9 mouse cellular contexts compared by ENCODE assay signal in the genomic region with DNA sequence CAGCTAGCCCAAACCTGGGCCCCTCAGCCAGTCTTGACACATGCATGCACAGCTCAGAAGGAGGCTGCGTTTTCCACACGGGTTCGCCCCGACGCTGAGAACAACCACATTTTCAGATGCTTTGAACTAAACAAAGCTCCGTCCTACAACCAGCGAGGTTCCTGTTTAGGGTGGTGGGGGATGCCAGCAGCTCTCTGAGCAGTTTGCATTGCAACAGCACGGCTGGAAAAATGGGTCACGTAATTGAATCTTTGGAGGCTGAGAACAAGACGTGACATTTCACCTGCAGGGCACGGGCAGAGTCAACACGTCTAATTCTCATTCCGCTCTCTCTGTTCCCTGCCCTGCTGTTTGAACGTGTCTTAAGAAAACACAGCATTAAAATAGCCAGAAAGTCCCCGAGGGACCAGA.
DNase-seq lines count a peak whose midpoint lies in the region; ATAC-seq and TF ChIP-seq lines count a peak whose summit lies in the region.
"Had no signal": no experiment of that assay in that cellular context is flagged by ENCODE, and none has a peak within 500 bp of the region (broad histone marks: within the 10 kb centered on the region; RNA-seq: fewer than 3 reads in every experiment).

No protein-coding gene starts in this region.

- H3K36me3 ChIP-seq in kidney, embryonic 16.5 days (ENCODE audit: insufficient read depth, low read length) = no peaks in the 10 kb centered on the region
- H3K36me3 ChIP-seq in embryonic facial prominence, embryonic 10.5 days (replicated peaks) = no peaks in the 10 kb centered on the region
- H3K36me3 ChIP-seq in hindbrain, embryonic 14.5 days (replicated peaks; ENCODE audit: control insufficient read depth, insufficient read depth) = no peaks in the 10 kb centered on the region
- H3K36me3 ChIP-seq in intestine, postnatal 0 days (ENCODE audit: control insufficient read depth, insufficient read depth) = no peaks in the 10 kb centered on the region

- no peak overlapping the region for H3K27ac ChIP-seq in kidney, embryonic 16.5 days (ENCODE audit: low read length)
- H3K27ac ChIP-seq in embryonic facial prominence, embryonic 10.5 days (replicated peaks) = peak overlapping the region; percentile 71
- H3K27ac ChIP-seq in hindbrain, embryonic 14.5 days = 0 out of 2 replicates have a peak overlapping the region, but pooled peaks have one; percentile 1
- H3K27ac ChIP-seq in intestine, postnatal 0 days (ENCODE audit: low read depth, low read length) = no peak overlapping the region
- H3K27ac ChIP-seq: layer of hippocampus, adult 2 months had no signal

- H3K9ac ChIP-seq in kidney, embryonic 16.5 days (replicated peaks; ENCODE audit: low read length) = no peak overlapping the region
- no peak overlapping the region for H3K9ac ChIP-seq in hindbrain, embryonic 14.5 days
- H3K9ac ChIP-seq in intestine, postnatal 0 days (ENCODE audit: low read depth, low read length) = no peak overlapping the region

- no peak overlapping the region for H3K4me3 ChIP-seq in kidney, embryonic 16.5 days (ENCODE audit: low read length)
- H3K4me3 ChIP-seq in embryonic facial prominence, embryonic 10.5 days = 0 out of 2 replicates have a peak overlapping the region, but pooled peaks have one; percentile 11
- H3K4me3 ChIP-seq in hindbrain, embryonic 14.5 days (replicated peaks; ENCODE audit: low read length) = no peak overlapping the region
- no peak overlapping the region for H3K4me3 ChIP-seq in intestine, postnatal 0 days (ENCODE audit: low read depth, low read length)
- H3K4me3 ChIP-seq: layer of hippocampus, adult 2 months; myocyte had no signal

- no peak for ATAC-seq in kidney, embryonic 16.5 days (ENCODE audit: low FRiP score, low TSS enrichment)
- ATAC-seq in hindbrain, embryonic 14.5 days (ENCODE audit: low FRiP score) = no peak
- no peak for ATAC-seq in intestine, postnatal 0 days

- WGBS in kidney, embryonic 16.5 days = 12% methylated on average over 15 of the region's 15 CpGs
- 18% methylated on average over 15 of the region's 15 CpGs for WGBS in embryonic facial prominence, embryonic 10.5 days
- 46% methylated on average over 15 of the region's 15 CpGs for WGBS in hindbrain, embryonic 14.5 days
- WGBS in intestine, postnatal 0 days = 47% methylated on average over 15 of the region's 15 CpGs

- no peaks in the 10 kb centered on the region for H3K27me3 ChIP-seq in kidney, embryonic 16.5 days (ENCODE audit: insufficient read depth, low read length)
- peaks cover 33% of the 10 kb centered on the region for H3K27me3 ChIP-seq in embryonic facial prominence, embryonic 10.5 days (replicated peaks; ENCODE audit: low read depth, poor library complexity, severe bottlenecking)
- no peaks in the 10 kb centered on the region for H3K27me3 ChIP-seq in hindbrain, embryonic 14.5 days (ENCODE audit: control insufficient read depth, insufficient read depth, low read length)
- no peaks in the 10 kb centered on the region for H3K27me3 ChIP-seq in intestine, postnatal 0 days (replicated peaks; ENCODE audit: control insufficient read depth, insufficient read depth, low read length)

- H3K4me2 ChIP-seq in kidney, embryonic 16.5 days (replicated peaks; ENCODE audit: low read depth, low read length) = peak overlapping the region; percentile 11; the same call in 1 of the 2 replicates
- H3K4me2 ChIP-seq in hindbrain, embryonic 14.5 days (replicated peaks) = peak overlapping the region; percentile 15; the same call in 1 of the 2 replicates
- H3K4me2 ChIP-seq in intestine, postnatal 0 days (replicated peaks; ENCODE audit: low read depth) = no peak overlapping the region

- no peaks in the 10 kb centered on the region for H3K9me3 ChIP-seq in kidney, embryonic 16.5 days (ENCODE audit: low read length)
- no peaks in the 10 kb centered on the region for H3K9me3 ChIP-seq in embryonic facial prominence, embryonic 10.5 days
- H3K9me3 ChIP-seq in hindbrain, embryonic 14.5 days (ENCODE audit: control insufficient read depth, low read length) = no peaks in the 10 kb centered on the region
- H3K9me3 ChIP-seq in intestine, postnatal 0 days (ENCODE audit: control insufficient read depth) = no peaks in the 10 kb centered on the region

- peaks cover 7% of the 10 kb centered on the region; the same call in 1 of the 2 replicates for H3K4me1 ChIP-seq in kidney, embryonic 16.5 days (ENCODE audit: insufficient read depth, low read length)
- peaks cover 43% of the 10 kb centered on the region for H3K4me1 ChIP-seq in embryonic facial prominence, embryonic 10.5 days
- 0 out of 2 replicates have a peak, but pooled peaks cover 5% of the 10 kb centered on the region for H3K4me1 ChIP-seq in hindbrain, embryonic 14.5 days (replicated peaks; ENCODE audit: control insufficient read depth, insufficient read depth, low read length)
- H3K4me1 ChIP-seq in intestine, postnatal 0 days (replicated peaks; ENCODE audit: control insufficient read depth, insufficient read depth, low read length) = no peaks in the 10 kb centered on the region

- DNase-seq in kidney, postnatal 10 days = no peak
- DNase-seq in embryonic facial prominence, embryonic 10.5 days (ENCODE audit: low spot score) = peak; percentile 67
- peak; percentile 35 for DNase-seq in hindbrain, embryonic 14.5 days (ENCODE audit: low spot score)
- peak; percentile 50 to 63 for DNase-seq in thymus, adult 18-20 months
- no peak for DNase-seq in layer of hippocampus, postnatal 10 days (ENCODE audit: low spot score in 2 of 2)

- no peak for TF ChIP-seq CTCF in intestine, postnatal 0 days (IDR thresholded peaks at IDR 0.05; ENCODE audit: low read depth)

Comparison
In these comparisons a context has a peak if more than half of its experiments do, and no peak if none do; other contexts are left out.
1. H3K27ac ChIP-seq: peak in embryonic facial prominence, embryonic 10.5 days (single experiment) and hindbrain, embryonic 14.5 days (single experiment); none in kidney, embryonic 16.5 days (single experiment) and intestine, postnatal 0 days (single experiment).
2. DNase-seq: peak in embryonic facial prominence, embryonic 10.5 days (single experiment), hindbrain, embryonic 14.5 days (single experiment) and thymus, adult 18-20 months (2 of 2); none in kidney, postnatal 10 days (single experiment) and layer of hippocampus, postnatal 10 days (0 of 2).